Mouse (Mus musculus) duodenum, adult 2 months (tissue): ENCODE measurements around the gene Disp1. TPM values are rescaled to one million over a fixed set of nuclear protein-coding genes. Genes with fewer than 3 reads are reported as not detected.

ENCODE experiments used
- polyA plus RNA-seq: library from polyadenylated mRNA; depleted of rRNA; stranded (reverse); fragments of >200 nt; gene quantifications from 2 replicates; pipeline ENCODE4 v1.2.3, GENCODE M21; 2012; ENCODE audit warnings: low replicate concordance; rRNA removed

Gene Disp1
- 4.2 and 8.5 TPM in 2 replicates for polyA plus RNA-seq

DNA sequence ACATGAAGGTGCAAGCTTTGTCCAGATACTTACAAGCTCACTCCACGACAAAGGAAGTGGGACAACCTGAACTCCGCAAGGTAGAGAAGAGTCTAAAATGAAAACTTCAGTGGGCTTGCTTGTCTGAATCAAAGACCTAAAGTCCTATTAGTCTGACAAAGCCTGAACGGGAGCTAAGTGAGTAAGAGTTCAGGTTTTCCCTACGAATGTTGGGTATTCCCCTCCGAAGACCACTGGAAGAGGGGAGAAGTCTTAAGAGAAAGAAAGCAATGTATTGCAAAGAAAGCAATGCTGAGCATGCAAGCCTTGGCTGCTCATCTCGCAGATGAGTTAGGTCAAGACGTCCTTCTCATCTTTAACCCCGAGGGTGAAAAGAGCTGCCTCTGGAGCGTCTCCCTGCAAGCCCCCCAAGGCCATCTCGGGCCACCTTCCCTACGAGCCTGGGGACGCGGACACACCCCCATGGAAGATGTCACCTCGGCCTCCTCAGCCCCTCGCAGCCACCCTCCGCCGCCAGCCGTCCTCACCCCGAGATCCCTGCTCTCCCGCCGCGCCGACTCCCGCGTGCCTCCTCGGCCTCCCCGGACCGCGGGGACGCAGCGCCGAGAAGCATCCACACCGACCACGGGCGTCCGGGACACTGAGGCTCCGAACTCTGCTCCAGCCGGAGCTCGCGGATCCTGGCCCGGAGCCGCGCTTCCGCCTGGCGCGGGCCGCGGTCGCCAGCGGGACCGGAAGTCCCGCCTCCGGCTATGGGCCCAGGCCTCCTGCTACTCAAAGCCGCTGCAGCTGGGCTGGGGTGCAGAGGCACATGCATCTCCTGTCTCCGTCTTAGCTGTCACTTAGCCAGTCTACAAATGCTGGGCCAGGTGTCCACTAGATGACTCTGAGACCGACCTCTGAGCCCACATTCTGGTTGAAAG lies at the start of gene Disp1:
Disp1 (minus strand) TSS at position 727 of the 923 bp plus-strand sequence.

Other genes starting within 250 kb of the Disp1 start
- gene Aida, start 75.1 kb upstream of the Disp1 start, polyA plus RNA-seq = 3.2 and 4.6 TPM in 2 replicates
- 5.8 and 6.3 TPM in 2 replicates for gene Brox, start 75.7 kb upstream of the Disp1 start, polyA plus RNA-seq
- 63.5 and 69.8 TPM in 2 replicates for gene Mia3, start 148.0 kb upstream of the Disp1 start, polyA plus RNA-seq
- gene Taf1a, start 167.5 kb upstream of the Disp1 start, polyA plus RNA-seq = 2.0 and 2.5 TPM in 2 replicates
- gene Hhipl2, start 196.7 kb upstream of the Disp1 start, polyA plus RNA-seq = 0.17 and 1.1 TPM in 2 replicates